Mouse (Mus musculus): ENCODE measurements around the gene Psat1. TPM values are rescaled to one million over a fixed set of nuclear protein-coding genes. Genes with fewer than 3 reads are reported as not detected.

The Psat1 gene
- polyA plus RNA-seq, 1 experiment from 2014 or later: 55.2 TPM

DNA sequence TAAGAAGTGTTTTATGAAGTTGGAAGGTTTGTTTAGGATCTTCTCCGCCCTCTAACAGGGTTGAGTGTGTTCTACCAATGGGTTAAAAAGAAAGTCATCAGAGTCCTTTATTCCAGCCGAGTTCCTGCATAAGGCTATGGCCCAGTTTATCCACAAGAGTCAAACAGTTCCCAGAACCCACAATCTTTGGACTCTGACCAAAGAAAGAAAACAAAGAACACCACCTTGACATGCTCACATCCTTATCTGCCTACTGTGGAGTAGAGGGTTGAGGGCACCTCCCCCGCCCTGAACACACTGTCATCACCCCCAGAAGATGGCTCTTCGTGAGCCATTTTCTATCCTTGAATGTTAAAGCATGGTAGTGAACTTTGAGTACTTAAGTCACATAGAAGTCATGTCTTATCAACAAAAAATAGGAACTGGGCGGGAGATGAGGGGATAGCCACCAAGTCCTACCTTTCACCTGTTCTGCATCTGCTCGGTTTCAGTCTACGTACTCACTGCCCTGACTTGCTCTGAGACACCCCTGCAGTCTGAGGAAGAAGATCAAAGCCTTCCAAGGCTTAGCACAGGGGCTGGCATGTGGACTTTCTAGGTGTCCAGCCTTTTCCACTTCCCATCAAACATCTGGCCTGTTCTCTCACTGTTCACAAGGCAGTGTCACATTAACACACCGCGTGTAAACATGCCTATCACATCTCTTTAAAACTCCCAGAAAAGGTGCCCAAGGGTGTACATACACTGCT, 33.7 kb downstream of the Psat1 start:
- peaks cover 12% of the 10 kb centered on the region for H3K36me3 ChIP-seq (ENCODE audit: insufficient read depth, low read length)
- no peaks in the 10 kb centered on the region for H3K27me3 ChIP-seq (ENCODE audit: insufficient read depth, low read length)
- no peak overlapping the region for H3K9ac ChIP-seq (ENCODE audit: low read depth, low read length)
- no peak for TF ChIP-seq CTCF (IDR thresholded peaks at IDR 0.05; ENCODE audit: low read depth)
- no peak for DNase-seq (ENCODE audit: low spot score)
- H3K4me3 ChIP-seq (replicated peaks; ENCODE audit: low read depth, low read length): no peak overlapping the region
- no peaks in the 10 kb centered on the region for H3K4me1 ChIP-seq (replicated peaks; ENCODE audit: insufficient read depth, low read length)
- H3K9me3 ChIP-seq (replicated peaks; ENCODE audit: low read length): no peaks in the 10 kb centered on the region
- no peak for ATAC-seq (replicated peaks; ENCODE audit: low FRiP score, low read depth)
- WGBS: 91% methylated on average over 9 of the region's 9 CpGs
- no peak overlapping the region for H3K4me2 ChIP-seq (ENCODE audit: low read length)
- no peak overlapping the region for H3K27ac ChIP-seq

DNA sequence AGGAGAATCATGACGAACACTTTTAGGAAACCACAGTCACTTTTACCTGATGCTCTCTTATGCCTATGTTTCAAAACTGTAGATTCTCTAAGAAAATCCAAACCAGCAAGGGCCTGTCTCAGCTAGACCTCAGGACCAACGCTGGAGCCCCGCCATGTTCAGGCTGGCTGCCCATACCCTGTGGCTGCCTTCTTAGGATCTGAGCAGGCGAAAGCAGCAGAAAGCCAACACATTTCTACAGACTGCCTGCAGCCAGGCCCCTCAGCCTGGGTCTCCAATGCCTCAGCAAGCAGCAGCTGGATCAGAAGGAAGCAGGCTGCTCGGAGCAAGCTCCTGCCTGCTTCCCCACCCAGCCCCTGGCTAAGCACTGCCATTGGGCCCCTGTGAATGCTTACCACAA, 35.7 kb downstream of the Psat1 start:
- Histone ChIP-seq H3K9ac (ENCODE audit: low read depth, low read length) (no peak overlapping the region), H3K4me1 (replicated peaks; ENCODE audit: insufficient read depth, low read length) (no peaks in the 10 kb centered on the region), H3K36me3 (ENCODE audit: insufficient read depth, low read length) (peaks cover 16% of the 10 kb centered on the region), H3K4me3 (replicated peaks; ENCODE audit: low read depth, low read length) (no peak overlapping the region), H3K4me2 (ENCODE audit: low read length) (no peak overlapping the region), H3K27me3 (ENCODE audit: insufficient read depth, low read length) (no peaks in the 10 kb centered on the region), H3K9me3 (replicated peaks; ENCODE audit: low read length) (no peaks in the 10 kb centered on the region), H3K27ac (no peak overlapping the region)
- ATAC-seq (replicated peaks; ENCODE audit: low FRiP score, low read depth) (no peak), DNase-seq (ENCODE audit: low spot score) (no peak)
- 88% methylated on average over 5 of the region's 5 CpGs for WGBS
- no peak for TF ChIP-seq CTCF (IDR thresholded peaks at IDR 0.05; ENCODE audit: low read depth)

DNA sequence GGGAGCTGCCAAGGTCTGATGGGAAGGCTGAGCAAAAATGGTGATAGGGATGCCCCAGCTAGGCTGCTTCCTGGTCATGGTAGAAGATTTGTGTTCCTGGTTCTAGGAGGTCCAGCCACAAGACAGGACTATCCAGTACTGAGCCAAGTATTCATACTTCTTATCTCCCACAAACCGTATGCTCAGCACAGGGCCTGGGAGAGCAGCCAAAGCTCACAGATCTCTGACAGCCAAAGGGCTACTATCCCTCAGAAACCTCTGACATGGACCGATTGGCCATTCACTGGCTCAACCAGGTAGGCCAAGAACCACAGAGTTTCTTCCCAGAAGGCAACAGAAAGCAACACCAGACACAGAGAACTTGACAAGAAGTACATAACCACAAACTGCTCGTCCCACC, 36.1 kb downstream of the Psat1 start:
- ATAC-seq (replicated peaks; ENCODE audit: low FRiP score, low read depth): no peak

DNA sequence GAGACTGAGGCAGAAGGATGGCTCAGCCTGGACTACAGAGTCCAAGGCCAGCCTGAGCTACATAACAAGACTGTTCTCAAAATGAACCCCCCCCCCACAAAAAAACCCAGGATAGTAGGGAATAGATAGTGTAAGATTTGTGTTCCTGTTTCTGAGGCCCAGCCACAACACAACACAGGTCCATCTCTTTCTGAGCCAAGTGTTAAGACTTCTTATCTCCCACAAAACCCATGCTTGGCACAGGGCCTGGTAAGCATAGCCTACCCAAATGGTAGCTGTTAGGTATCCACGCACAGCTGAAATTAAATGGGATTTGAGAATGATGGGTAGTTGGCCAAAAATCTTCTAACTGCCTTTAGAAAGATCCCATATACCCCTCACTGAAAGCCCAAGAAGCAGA, 36.6 kb downstream of the Psat1 start:
- Histone ChIP-seq H3K27ac (no peak overlapping the region), H3K4me3 (replicated peaks; ENCODE audit: low read depth, low read length) (no peak overlapping the region), H3K36me3 (ENCODE audit: insufficient read depth, low read length) (peaks cover 16% of the 10 kb centered on the region), H3K4me1 (replicated peaks; ENCODE audit: insufficient read depth, low read length) (no peaks in the 10 kb centered on the region), H3K4me2 (ENCODE audit: low read length) (no peak overlapping the region), H3K27me3 (ENCODE audit: insufficient read depth, low read length) (no peaks in the 10 kb centered on the region), H3K9me3 (replicated peaks; ENCODE audit: low read length) (no peaks in the 10 kb centered on the region), H3K9ac (ENCODE audit: low read depth, low read length) (no peak overlapping the region)
- 89% methylated on average over 1 of the region's 1 CpGs for WGBS
- no peak for TF ChIP-seq CTCF (IDR thresholded peaks at IDR 0.05; ENCODE audit: low read depth)
- ATAC-seq (replicated peaks; ENCODE audit: low FRiP score, low read depth) (no peak), DNase-seq (ENCODE audit: low spot score) (no peak)

More for the DNA sequence above, 36.1 kb downstream of the Psat1 start:
- no peak for DNase-seq (ENCODE audit: low spot score)
- no peak for TF ChIP-seq CTCF (IDR thresholded peaks at IDR 0.05; ENCODE audit: low read depth)
- H3K27ac ChIP-seq: no peak overlapping the region
- no peak overlapping the region for H3K9ac ChIP-seq (ENCODE audit: low read depth, low read length)
- H3K9me3 ChIP-seq (replicated peaks; ENCODE audit: low read length): no peaks in the 10 kb centered on the region
- peaks cover 16% of the 10 kb centered on the region for H3K36me3 ChIP-seq (ENCODE audit: insufficient read depth, low read length)
- H3K27me3 ChIP-seq (ENCODE audit: insufficient read depth, low read length): no peaks in the 10 kb centered on the region
- no peaks in the 10 kb centered on the region for H3K4me1 ChIP-seq (replicated peaks; ENCODE audit: insufficient read depth, low read length)
- no peak overlapping the region for H3K4me3 ChIP-seq (replicated peaks; ENCODE audit: low read depth, low read length)
- 74% methylated on average over 3 of the region's 3 CpGs for WGBS
- no peak overlapping the region for H3K4me2 ChIP-seq (ENCODE audit: low read length)

DNA sequence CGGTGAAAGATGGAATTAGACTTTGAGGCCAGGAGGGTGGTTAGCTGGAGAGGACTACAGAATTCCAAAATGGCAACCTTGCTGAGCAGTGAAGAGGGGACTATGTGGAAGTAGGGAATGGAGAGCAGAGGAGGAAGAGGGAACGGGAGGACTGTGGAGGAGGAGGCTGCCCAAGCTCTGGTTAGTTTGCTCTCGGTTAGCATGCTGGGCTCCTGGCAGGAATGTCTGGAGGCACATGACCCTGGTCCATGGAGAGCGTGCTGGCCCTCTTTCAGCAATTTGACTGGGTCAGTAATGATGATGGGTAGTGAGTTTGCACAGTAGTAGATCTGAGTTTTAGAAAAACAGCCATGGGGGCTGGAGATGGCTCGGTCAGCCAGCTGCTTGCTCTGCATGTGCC, 39.1 kb downstream of the Psat1 start:
- Histone ChIP-seq H3K4me3 (replicated peaks; ENCODE audit: low read depth, low read length) (no peak overlapping the region), H3K27me3 (ENCODE audit: insufficient read depth, low read length) (no peaks in the 10 kb centered on the region), H3K9me3 (replicated peaks; ENCODE audit: low read length) (no peaks in the 10 kb centered on the region), H3K27ac (no peak overlapping the region), H3K9ac (ENCODE audit: low read depth, low read length) (no peak overlapping the region), H3K36me3 (ENCODE audit: insufficient read depth, low read length) (peaks cover 13% of the 10 kb centered on the region; the same call in 1 of the 2 replicates), H3K4me1 (replicated peaks; ENCODE audit: insufficient read depth, low read length) (0 out of 2 replicates have a peak, but pooled peaks cover 6% of the 10 kb centered on the region), H3K4me2 (ENCODE audit: low read length) (no peak overlapping the region)
- no peak for DNase-seq (ENCODE audit: low spot score)
- 68% methylated on average over 5 of the region's 5 CpGs for WGBS
- no peak for TF ChIP-seq CTCF (IDR thresholded peaks at IDR 0.05; ENCODE audit: low read depth)
- no peak for ATAC-seq (replicated peaks; ENCODE audit: low FRiP score, low read depth)

DNA sequence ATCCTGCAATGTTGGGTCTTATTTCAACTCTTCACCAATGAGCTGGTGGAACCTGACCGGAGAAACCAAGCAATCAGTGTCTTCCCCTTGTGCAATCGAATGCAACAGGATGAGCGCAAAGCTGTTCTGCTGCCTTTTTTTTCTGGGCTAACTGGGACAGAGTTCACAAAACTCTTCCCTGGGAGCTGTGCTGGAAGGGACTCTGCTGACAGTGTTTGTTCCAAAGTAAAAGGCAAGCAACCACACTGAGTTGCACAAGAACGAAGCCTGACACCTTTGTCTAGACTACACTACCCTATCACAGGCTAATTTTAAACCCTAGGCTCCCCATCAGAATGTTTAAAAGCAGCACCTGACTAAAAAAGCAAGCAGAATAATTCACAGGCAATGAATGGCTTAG, 42.4 kb downstream of the Psat1 start:
- H3K36me3 ChIP-seq (ENCODE audit: insufficient read depth, low read length): peaks cover 8% of the 10 kb centered on the region; the same call in 1 of the 2 replicates
- peak; percentile 8 for DNase-seq (ENCODE audit: low spot score)
- no peak overlapping the region for H3K4me3 ChIP-seq (replicated peaks; ENCODE audit: low read depth, low read length)

More for the DNA sequence above, 42.4 kb downstream of the Psat1 start:
- 0 out of 2 replicates have a peak, but pooled peaks have one; percentile 33 for ATAC-seq (replicated peaks; ENCODE audit: low FRiP score, low read depth)
- H3K27ac ChIP-seq: no peak overlapping the region
- no peaks in the 10 kb centered on the region for H3K27me3 ChIP-seq (ENCODE audit: insufficient read depth, low read length)
- H3K4me2 ChIP-seq (ENCODE audit: low read length): no peak overlapping the region
- H3K4me1 ChIP-seq (replicated peaks; ENCODE audit: insufficient read depth, low read length): 0 out of 2 replicates have a peak, but pooled peaks cover 6% of the 10 kb centered on the region
- no peak for TF ChIP-seq CTCF (IDR thresholded peaks at IDR 0.05; ENCODE audit: low read depth)
- no peaks in the 10 kb centered on the region for H3K9me3 ChIP-seq (replicated peaks; ENCODE audit: low read length)
- 80% methylated on average over 4 of the region's 4 CpGs for WGBS
- no peak overlapping the region for H3K9ac ChIP-seq (ENCODE audit: low read depth, low read length)

Measured in kidney, postnatal 0 days (tissue).